Comparison of ENCODE assay signal across 8 mouse cellular contexts in genomic region chr11:102948043-102948961, GRCm38 (mm10). TPM values are rescaled to one million over a fixed set of nuclear protein-coding genes. Genes with fewer than 3 reads are reported as not detected.
DNase-seq lines count a peak whose midpoint lies in the region; ATAC-seq and TF ChIP-seq lines count a peak whose summit lies in the region.

No protein-coding gene starts in this region.

- peak; percentile 50 for ATAC-seq in forebrain, postnatal 0 days
- no peak; the same call in 1 of the 2 replicates for ATAC-seq in hindbrain, postnatal 0 days
- ATAC-seq in liver, embryonic 13.5 days (ENCODE audit: low read depth), result no peak
- ATAC-seq in neural tube, embryonic 15.5 days (ENCODE audit: low FRiP score), result 0 out of 2 replicates have a peak, but pooled peaks have one; percentile 19

- H3K36me3 ChIP-seq in forebrain, postnatal 0 days (ENCODE audit: insufficient read depth), result no peaks in the 10 kb centered on the region
- no peaks in the 10 kb centered on the region for H3K36me3 ChIP-seq in hindbrain, postnatal 0 days (ENCODE audit: insufficient read depth, low read length)
- H3K36me3 ChIP-seq in liver, embryonic 13.5 days, result no peaks in the 10 kb centered on the region
- no peaks in the 10 kb centered on the region for H3K36me3 ChIP-seq in neural tube, embryonic 15.5 days

- peak overlapping the region; percentile 38 for H3K4me3 ChIP-seq in forebrain, postnatal 0 days (ENCODE audit: low read depth, low read length)
- H3K4me3 ChIP-seq in hindbrain, postnatal 0 days (ENCODE audit: low read length), result peak overlapping the region; percentile 40
- H3K4me3 ChIP-seq in liver, embryonic 13.5 days (replicated peaks), result peak overlapping the region; percentile 53
- H3K4me3 ChIP-seq in neural tube, embryonic 15.5 days (replicated peaks), result peak overlapping the region; percentile 38

- peak overlapping the region; percentile 44 for H3K9ac ChIP-seq in forebrain, postnatal 0 days
- peak overlapping the region; percentile 46; the same call in 1 of the 2 replicates for H3K9ac ChIP-seq in hindbrain, postnatal 0 days (replicated peaks; ENCODE audit: low read length)
- peak overlapping the region; percentile 36; the same call in 1 of the 2 replicates for H3K9ac ChIP-seq in liver, embryonic 13.5 days
- H3K9ac ChIP-seq in neural tube, embryonic 15.5 days (replicated peaks), result peak overlapping the region; percentile 27; the same call in 1 of the 2 replicates

- H3K27ac ChIP-seq in forebrain, postnatal 0 days (ENCODE audit: low read depth, low read length), result no peak overlapping the region
- peak overlapping the region; percentile 23; the same call in 1 of the 2 replicates for H3K27ac ChIP-seq in hindbrain, postnatal 0 days
- H3K27ac ChIP-seq in liver, embryonic 13.5 days, result no peak overlapping the region
- no peak overlapping the region for H3K27ac ChIP-seq in neural tube, embryonic 15.5 days (replicated peaks)

- H3K4me1 ChIP-seq in forebrain, postnatal 0 days (ENCODE audit: insufficient read depth), result no peaks in the 10 kb centered on the region
- H3K4me1 ChIP-seq in hindbrain, postnatal 0 days (ENCODE audit: insufficient read depth, low read length), result 0 out of 2 replicates have a peak, but pooled peaks cover 12% of the 10 kb centered on the region
- peaks cover 37% of the 10 kb centered on the region for H3K4me1 ChIP-seq in liver, embryonic 13.5 days (replicated peaks)
- H3K4me1 ChIP-seq in neural tube, embryonic 15.5 days, result peaks cover 47% of the 10 kb centered on the region

- 3% methylated on average over 49 of the region's 51 CpGs for WGBS in forebrain, postnatal 0 days
- WGBS in hindbrain, postnatal 0 days, result 4% methylated on average over 50 of the region's 51 CpGs
- WGBS in liver, embryonic 13.5 days (ENCODE audit: insufficient replicate concordance), result 2% methylated on average over 51 of the region's 51 CpGs
- 2% methylated on average over 51 of the region's 51 CpGs for WGBS in neural tube, embryonic 15.5 days

- peaks cover 47% of the 10 kb centered on the region for H3K27me3 ChIP-seq in forebrain, postnatal 0 days (ENCODE audit: insufficient read depth, low read length)
- H3K27me3 ChIP-seq in hindbrain, postnatal 0 days (ENCODE audit: insufficient read depth, low read length), result peaks cover 39% of the 10 kb centered on the region
- H3K27me3 ChIP-seq in liver, embryonic 13.5 days, result peaks cover 100% of the 10 kb centered on the region
- H3K27me3 ChIP-seq in neural tube, embryonic 15.5 days (replicated peaks), result peaks cover 98% of the 10 kb centered on the region

- no peaks in the 10 kb centered on the region for H3K9me3 ChIP-seq in forebrain, postnatal 0 days (ENCODE audit: low read length)
- no peaks in the 10 kb centered on the region for H3K9me3 ChIP-seq in hindbrain, postnatal 0 days (ENCODE audit: low read length)
- H3K9me3 ChIP-seq in liver, embryonic 13.5 days (replicated peaks), result no peaks in the 10 kb centered on the region
- H3K9me3 ChIP-seq in neural tube, embryonic 15.5 days (replicated peaks), result no peaks in the 10 kb centered on the region

- no peak for TF ChIP-seq CTCF in forebrain, postnatal 0 days (IDR thresholded peaks at IDR 0.05; ENCODE audit: low read depth)
- no peak for TF ChIP-seq CTCF in hindbrain, postnatal 0 days (IDR thresholded peaks at IDR 0.05; ENCODE audit: low read depth)

- H3K4me2 ChIP-seq in forebrain, postnatal 0 days (ENCODE audit: low read depth), result peak overlapping the region; percentile 76
- peak overlapping the region; percentile 69 for H3K4me2 ChIP-seq in hindbrain, postnatal 0 days (ENCODE audit: low read depth, low read length)
- peak overlapping the region; percentile 65 for H3K4me2 ChIP-seq in liver, embryonic 13.5 days
- H3K4me2 ChIP-seq in neural tube, embryonic 15.5 days, result peak overlapping the region; percentile 69

- DNase-seq in ovary, adult 18-20 months (ENCODE audit: low spot score), result peak; percentile 10
- DNase-seq in ovary, postnatal 10 days (ENCODE audit: low spot score), result no peak
- DNase-seq in adrenal gland, postnatal 14 days, result peak; percentile 73
- DNase-seq in forebrain, postnatal 0 days, result peak; percentile 65
- DNase-seq in hindbrain, postnatal 0 days (ENCODE audit: low spot score), result peak; percentile 62
- DNase-seq in liver, embryonic 13.5 days, result no peak
- DNase-seq in cerebellum, adult 8-10 months, result no peak

RNA-seq across cellular contexts. Expression of gene C1ql1, which starts 1.8 kb away (rescaled TPM):
- 35.3 TPM in 2 replicates for total RNA-seq in adrenal gland, postnatal 14 days (2021)
- 10.3 and 11.8 TPM in 2 replicates for total RNA-seq in forebrain, postnatal 0 days (2014; rRNA removed)
- polyA plus RNA-seq in forebrain, postnatal 0 days (2015; fragmentation: Nextera tagmentation; extraction: Ambion mirVana), result 3.9 and 5.4 TPM in 2 replicates
- total RNA-seq in hindbrain, postnatal 0 days (2014; rRNA removed), result 61.0 and 65.6 TPM in 2 replicates
- polyA plus RNA-seq in hindbrain, postnatal 0 days (2015; fragmentation: Nextera tagmentation; extraction: Ambion mirVana), result 16.9 and 18.9 TPM in 2 replicates
- 0.07 and 0.10 TPM in 2 replicates for polyA plus RNA-seq in liver, embryonic 13.5 days (2015; fragmentation: Nextera tagmentation; extraction: Ambion mirVana)
- polyA plus RNA-seq in neural tube, embryonic 15.5 days (2015; fragmentation: Nextera tagmentation; extraction: Ambion mirVana), result 4.4 TPM in 2 replicates

RNA-seq across cellular contexts. Expression of gene Kif18b, which starts 23.4 kb away (rescaled TPM):
- total RNA-seq in adrenal gland, postnatal 14 days (2021), result 6.9 and 8.6 TPM in 2 replicates
- total RNA-seq in forebrain, postnatal 0 days (2014; rRNA removed), result 3.2 and 6.6 TPM in 2 replicates
- 0.54 and 0.70 TPM in 2 replicates for polyA plus RNA-seq in forebrain, postnatal 0 days (2015; fragmentation: Nextera tagmentation; extraction: Ambion mirVana)
- total RNA-seq in hindbrain, postnatal 0 days (2014; rRNA removed), result 9.2 and 11.7 TPM in 2 replicates
- 1.9 and 2.1 TPM in 2 replicates for polyA plus RNA-seq in hindbrain, postnatal 0 days (2015; fragmentation: Nextera tagmentation; extraction: Ambion mirVana)
- polyA plus RNA-seq in liver, embryonic 13.5 days (2015; fragmentation: Nextera tagmentation; extraction: Ambion mirVana), result 9.0 and 9.3 TPM in 2 replicates
- 1.9 and 3.9 TPM in 2 replicates for polyA plus RNA-seq in neural tube, embryonic 15.5 days (2015; fragmentation: Nextera tagmentation; extraction: Ambion mirVana)

RNA-seq across cellular contexts. Expression of gene Gfap, which starts 47.6 kb away (rescaled TPM):
- total RNA-seq in adrenal gland, postnatal 14 days (2021), result 0.68 and 1.2 TPM in 2 replicates
- total RNA-seq in forebrain, postnatal 0 days (2014; rRNA removed), result 44.4 and 58.9 TPM in 2 replicates
- 31.8 and 52.6 TPM in 2 replicates for polyA plus RNA-seq in forebrain, postnatal 0 days (2015; fragmentation: Nextera tagmentation; extraction: Ambion mirVana)
- total RNA-seq in hindbrain, postnatal 0 days (2014; rRNA removed), result 79.1 and 105 TPM in 2 replicates
- polyA plus RNA-seq in hindbrain, postnatal 0 days (2015; fragmentation: Nextera tagmentation; extraction: Ambion mirVana), result 74.4 and 89.2 TPM in 2 replicates
- polyA plus RNA-seq in liver, embryonic 13.5 days (2015; fragmentation: Nextera tagmentation; extraction: Ambion mirVana), result 7.2 and 7.7 TPM in 2 replicates
- polyA plus RNA-seq in neural tube, embryonic 15.5 days (2015; fragmentation: Nextera tagmentation; extraction: Ambion mirVana), result 2.4 and 4.2 TPM in 2 replicates

Comparison
In these comparisons a context has a peak if more than half of its experiments do, and no peak if none do; other contexts are left out.
1. DNase-seq: peak in ovary, adult 18-20 months (single experiment), adrenal gland, postnatal 14 days (single experiment), forebrain, postnatal 0 days (single experiment) and hindbrain, postnatal 0 days (single experiment); none in ovary, postnatal 10 days (single experiment), liver, embryonic 13.5 days (single experiment) and cerebellum, adult 8-10 months (single experiment).
2. ATAC-seq: peak in forebrain, postnatal 0 days (single experiment) and neural tube, embryonic 15.5 days (single experiment); none in hindbrain, postnatal 0 days (single experiment) and liver, embryonic 13.5 days (single experiment).
3. Peak in every context shown above with its lines, with median percentiles within 50 percentile points of each other: H3K4me2 ChIP-seq, H3K4me3 ChIP-seq and H3K9ac ChIP-seq.